Mouse (Mus musculus) liver, adult 2 months (tissue): ENCODE results near the gene Suclg1. TPM values are rescaled to one million over a fixed set of nuclear protein-coding genes. Genes with fewer than 3 reads are reported as not detected.
A peak's percentile ranks its signal among the peaks of the same experiment; 100 is the strongest.

Experiments
- DNase-seq: peaks from one replicate; pipeline ENCODE4 v3.0.0-alpha.2; 2011; ENCODE audit warnings: low read depth, low spot score; ENCODE audit errors: extremely low read depth
- H3K27ac ChIP-seq: fragments of 200-500 bp; replicated peaks from 2 replicates; pipeline ENCODE4 v1.5.1; 2012; ENCODE audit warnings: low read depth, mild to moderate bottlenecking, control low read depth, inconsistent platforms, low read length; ENCODE audit not compliant: insufficient read depth
- H3K27me3 ChIP-seq: fragments of 200-500 bp; 2 replicates; pipeline ENCODE4 v1.6.1; 2012; ENCODE audit warnings: mild to moderate bottlenecking, moderate library complexity, low read length, inconsistent platforms; ENCODE audit not compliant: control insufficient read depth, insufficient read depth
- H3K36me3 ChIP-seq: fragments of 200-500 bp; 2 replicates; pipeline ENCODE4 v1.6.1; 2012; ENCODE audit warnings: low read length, inconsistent platforms; ENCODE audit not compliant: control insufficient read depth, insufficient read depth
- H3K4me1 ChIP-seq: fragments of 200-500 bp; 2 replicates; pipeline ENCODE4 v1.6.1; 2011; ENCODE audit warnings: low read length; ENCODE audit not compliant: control insufficient read depth, insufficient read depth
- H3K4me3 ChIP-seq: fragments of 200-500 bp; 2 replicates; pipeline ENCODE4 v1.5.1; 2011; ENCODE audit warnings: low read depth, mild to moderate bottlenecking, control low read depth, low read length, moderate library complexity; ENCODE audit not compliant: insufficient read depth
- H3K79me2 ChIP-seq: fragments of 200-500 bp; 2 replicates; pipeline ENCODE4 v1.6.1; 2012; ENCODE audit warnings: inconsistent platforms, mild to moderate bottlenecking, low read length, moderate library complexity; ENCODE audit not compliant: control insufficient read depth, insufficient read depth
- H3K9ac ChIP-seq: fragments of 200-500 bp; 2 replicates; pipeline ENCODE4 v1.6.1; 2012; ENCODE audit warnings: low read depth, mild to moderate bottlenecking, control low read depth, inconsistent platforms, low read length
- CTCF ChIP-seq: fragments of 200-500 bp; IDR thresholded peaks from 2 replicates; pipeline ENCODE4 v1.5.1; 2011; ENCODE audit warnings: low read depth, low read length, control low read depth
- POLR2A ChIP-seq: fragments of 200-500 bp; IDR thresholded peaks from 2 replicates; pipeline ENCODE4 v1.6.1; 2011; ENCODE audit warnings: low read length, control low read depth; ENCODE audit not compliant: insufficient read depth; ENCODE audit errors: extremely low read depth
- WGBS: fragments of 180-500 bp; shearing (Covaris S2); methylation state at CpG from one replicate; pipeline ENCODE4 v1.1.7; 2018; 5-methylcytosine and 5-hydroxymethylcytosine counted together
- polyA plus RNA-seq: library from polyadenylated mRNA; depleted of rRNA; stranded (reverse); fragments of >200 nt; gene quantifications from 2 replicates; pipeline ENCODE4 v1.2.3, GENCODE M21; 2012
- total RNA-seq: library from RNA; depleted of rRNA; stranded (reverse); fragments of >200 nt; gene quantifications from 2 replicates; pipeline ENCODE4 v1.2.3, GENCODE M21; 2014

Suclg1 gene
- total and polyA plus RNA-seq, 2 experiments: 140 to 186 TPM

- Histone ChIP-seq H3K27me3 (no peaks in the 10 kb centered on the region), H3K79me2 (no peaks in the 10 kb centered on the region), H3K4me1 (peaks cover 6% of the 10 kb centered on the region), H3K27ac (no peak overlapping the region), H3K9ac (no peak overlapping the region), H3K4me3 (no peak overlapping the region), H3K36me3 (no peaks in the 10 kb centered on the region)
- 44% methylated on average over 4 of the region's 4 CpGs for WGBS
- no peak for TF ChIP-seq CTCF
- no peak for TF ChIP-seq POLR2A
- no peak for DNase-seq
These were observed 19.8 kb upstream of the Suclg1 start for GRCm38 (mm10) chr6:73228408-73228807.

- Histone ChIP-seq H3K27me3 (no peaks in the 10 kb centered on the region), H3K4me1 (peaks cover 6% of the 10 kb centered on the region), H3K36me3 (no peaks in the 10 kb centered on the region), H3K9ac (no peak overlapping the region), H3K27ac (no peak overlapping the region), H3K4me3 (no peak overlapping the region), H3K79me2 (no peaks in the 10 kb centered on the region)
- no peak for DNase-seq
- no peak for TF ChIP-seq POLR2A
- no peak for TF ChIP-seq CTCF
- whole genome bisulfite sequencing: 73% methylated on average over 3 of the region's 3 CpGs
These were observed 19.3 kb upstream of the Suclg1 start for GRCm38 (mm10) chr6:73228881-73229280.

DNA sequence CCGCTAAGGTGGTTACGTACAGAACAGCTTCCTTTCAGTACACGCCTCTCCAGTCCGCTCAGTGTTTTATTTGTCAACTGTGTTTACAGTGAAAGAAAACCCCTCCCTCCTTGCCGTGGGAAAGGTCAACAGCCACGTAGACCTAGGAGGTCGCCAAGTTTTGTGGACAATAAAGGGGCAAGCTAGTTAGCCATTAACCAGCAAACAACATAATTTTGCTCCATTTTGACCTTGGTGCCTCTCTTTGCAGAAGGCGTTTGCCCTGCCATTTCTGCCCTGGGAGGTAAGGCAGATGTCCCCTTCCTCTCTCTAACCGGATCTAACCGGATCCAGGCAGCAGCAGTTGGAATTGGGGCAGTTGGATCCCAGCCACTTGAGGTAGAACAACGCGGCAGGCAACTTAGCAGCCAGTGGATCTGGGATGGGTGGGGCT lies 16.0 kb upstream of the Suclg1 start:
- H3K9ac ChIP-seq: peak overlapping the region; percentile 36
- peak; percentile 98 for DNase-seq
- peak overlapping the region; percentile 94 for H3K27ac ChIP-seq
- TF ChIP-seq CTCF (no peak), POLR2A (no peak)
- H3K36me3 ChIP-seq: no peaks in the 10 kb centered on the region
- H3K79me2 ChIP-seq: no peaks in the 10 kb centered on the region
- WGBS: 24% methylated on average over 12 of the region's 12 CpGs
- peaks cover 7% of the 10 kb centered on the region for H3K4me1 ChIP-seq
- peak overlapping the region; percentile 15; the same call in 1 of the 2 replicates for H3K4me3 ChIP-seq
- H3K27me3 ChIP-seq: no peaks in the 10 kb centered on the region

- peaks cover 7% of the 10 kb centered on the region for H3K4me1 ChIP-seq
- no peaks in the 10 kb centered on the region for H3K27me3 ChIP-seq
- no peaks in the 10 kb centered on the region for H3K36me3 ChIP-seq
- DNase-seq: peak; percentile 16
- WGBS: 89% methylated on average over 6 of the region's 6 CpGs
- TF ChIP-seq POLR2A (no peak), CTCF (peak; percentile 30; the same call in 1 of the 2 replicates)
- peak overlapping the region; percentile 54 for H3K27ac ChIP-seq
- no peaks in the 10 kb centered on the region for H3K79me2 ChIP-seq
- no peak overlapping the region for H3K9ac ChIP-seq
- H3K4me3 ChIP-seq: no peak overlapping the region
These were observed 14.9 kb upstream of the Suclg1 start for GRCm38 (mm10) chr6:73233202-73233726.

- H3K36me3 ChIP-seq: no peaks in the 10 kb centered on the region
- peaks cover 7% of the 10 kb centered on the region for H3K4me1 ChIP-seq
- H3K27ac ChIP-seq: no peak overlapping the region
- no peaks in the 10 kb centered on the region for H3K79me2 ChIP-seq
- TF ChIP-seq CTCF (no peak), POLR2A (no peak)
- no peaks in the 10 kb centered on the region for H3K27me3 ChIP-seq
- 55% methylated on average over 6 of the region's 6 CpGs for WGBS
- H3K4me3 ChIP-seq: no peak overlapping the region
- no peak overlapping the region for H3K9ac ChIP-seq
- peak; percentile 88 for DNase-seq
These were observed 13.8 kb upstream of the Suclg1 start for GRCm38 (mm10) chr6:73234302-73234900.

DNA sequence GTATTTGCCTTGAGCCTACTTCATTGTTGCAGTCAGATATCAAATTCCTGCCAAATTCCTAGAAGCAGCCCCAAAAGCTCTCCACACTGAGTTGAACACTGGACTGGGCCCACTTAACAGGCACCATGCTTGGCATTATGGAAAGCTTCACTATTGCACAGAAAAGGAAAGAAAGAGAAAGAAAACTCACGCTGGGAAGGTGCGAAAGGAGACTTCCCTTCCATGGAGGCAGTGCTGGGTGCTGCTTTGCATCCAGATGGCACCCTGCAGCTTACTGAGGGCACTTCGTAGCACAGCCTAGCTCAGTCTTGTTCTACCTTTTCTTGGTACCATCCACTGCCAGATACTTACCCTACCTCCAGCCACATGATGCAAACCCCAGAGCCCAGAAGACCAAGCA lies 12.5 kb upstream of the Suclg1 start:
- TF ChIP-seq POLR2A (no peak), CTCF (no peak)
- H3K79me2 ChIP-seq: no peaks in the 10 kb centered on the region
- no peak overlapping the region for H3K27ac ChIP-seq
- no peaks in the 10 kb centered on the region for H3K27me3 ChIP-seq
- H3K4me1 ChIP-seq: peaks cover 7% of the 10 kb centered on the region
- no peak overlapping the region for H3K9ac ChIP-seq
- H3K36me3 ChIP-seq: no peaks in the 10 kb centered on the region
- DNase-seq: no peak
- no peak overlapping the region for H3K4me3 ChIP-seq
- WGBS: 95% methylated on average over 3 of the region's 3 CpGs
